Mouse (Mus musculus) lung, embryonic 16.5 days (tissue): ENCODE results near the gene Tpk1. TPM values are rescaled to one million over a fixed set of nuclear protein-coding genes. Genes with fewer than 3 reads are reported as not detected.

Source experiments
- ATAC-seq: fragments of 200-750 bp; cut with Nextera tagmentation; 2 replicates; pipeline ENCODE4 v1.8.0; 2017; ENCODE audit warnings: low read depth, mild to moderate bottlenecking, moderate library complexity
- H3K27ac ChIP-seq: fragments of 300-500 bp; sonication (generic); 2 replicates; pipeline ENCODE4 v1.5.1; 2014; ENCODE audit warnings: mild to moderate bottlenecking, control low read depth, low read length
- H3K27me3 ChIP-seq: fragments of 300-500 bp; sonication (generic); 2 replicates; pipeline ENCODE4 v1.6.1; 2014; ENCODE audit warnings: low read depth, low read length, mixed read lengths; ENCODE audit not compliant: control insufficient read depth, insufficient read depth
- H3K36me3 ChIP-seq: fragments of 300-500 bp; sonication (generic); 2 replicates; pipeline ENCODE4 v1.6.1; 2014; ENCODE audit warnings: low read length; ENCODE audit not compliant: control insufficient read depth, insufficient read depth
- H3K4me1 ChIP-seq: fragments of 300-500 bp; sonication (generic); replicated peaks from 2 replicates; pipeline ENCODE4 v1.6.1; 2014; ENCODE audit warnings: low read length, mixed read lengths; ENCODE audit not compliant: control insufficient read depth, insufficient read depth
- H3K4me2 ChIP-seq: fragments of 300-500 bp; sonication (generic); 2 replicates; pipeline ENCODE4 v1.6.1; 2014; ENCODE audit warnings: low read depth, low read length, control low read depth
- H3K4me3 ChIP-seq: fragments of 300-500 bp; sonication (generic); 2 replicates; pipeline ENCODE4 v1.5.1; 2014; ENCODE audit warnings: mild to moderate bottlenecking, low read length, control low read depth
- H3K9ac ChIP-seq: fragments of 300-500 bp; sonication (generic); 2 replicates; pipeline ENCODE4 v1.6.1; 2014; ENCODE audit warnings: low read length, control low read depth
- H3K9me3 ChIP-seq: fragments of 300-500 bp; sonication (generic); 2 replicates; pipeline ENCODE4 v1.6.1; 2016; ENCODE audit warnings: low read length; ENCODE audit not compliant: control insufficient read depth
- WGBS: fragments of 180-500 bp; shearing (Covaris S2); extraction: QIAGEN DNeasy Blood & Tissue Kit; methylation state at CpG from one replicate; pipeline ENCODE4 v1.1.7; 2014; 5-methylcytosine and 5-hydroxymethylcytosine counted together
- polyA plus RNA-seq: library from polyadenylated mRNA; unstranded; fragments of >200 nt; fragmentation: Nextera tagmentation; extraction: Ambion mirVana; gene quantifications from 2 replicates; pipeline ENCODE4 v1.2.1, GENCODE M21; 2015

Gene Tpk1
- polyA plus RNA-seq, 1 experiment from 2014 or later: 13.0 TPM

- ATAC-seq: peak; percentile 69
- H3K9me3 ChIP-seq: no peaks in the 10 kb centered on the region
- H3K27ac ChIP-seq: no peak overlapping the region
- H3K9ac ChIP-seq: no peak overlapping the region
- H3K27me3 ChIP-seq: no peaks in the 10 kb centered on the region
- no peak overlapping the region for H3K4me2 ChIP-seq
- H3K4me3 ChIP-seq: no peak overlapping the region
- H3K4me1 ChIP-seq: 0 out of 2 replicates have a peak, but pooled peaks cover 4% of the 10 kb centered on the region
- 56% methylated on average over 8 of the region's 8 CpGs for WGBS
- H3K36me3 ChIP-seq: no peaks in the 10 kb centered on the region
These were observed 353.0 kb downstream of the Tpk1 start for GRCm38 (mm10) chr6:43312961-43313656.

- Histone ChIP-seq H3K4me2 (no peak overlapping the region), H3K27me3 (no peaks in the 10 kb centered on the region), H3K9ac (no peak overlapping the region), H3K36me3 (no peaks in the 10 kb centered on the region), H3K9me3 (no peaks in the 10 kb centered on the region), H3K4me1 (0 out of 2 replicates have a peak, but pooled peaks cover 4% of the 10 kb centered on the region), H3K4me3 (no peak overlapping the region), H3K27ac (no peak overlapping the region)
- no peak for ATAC-seq
These were observed 353.5 kb downstream of the Tpk1 start for GRCm38 (mm10) chr6:43312546-43312945.

GRCm38 (mm10) chr6:43310071-43310470 lies 356.0 kb downstream of the Tpk1 start:
- Histone ChIP-seq H3K4me2 (no peak overlapping the region), H3K9ac (no peak overlapping the region), H3K4me1 (0 out of 2 replicates have a peak, but pooled peaks cover 4% of the 10 kb centered on the region), H3K27ac (no peak overlapping the region), H3K27me3 (no peaks in the 10 kb centered on the region), H3K36me3 (no peaks in the 10 kb centered on the region), H3K4me3 (no peak overlapping the region), H3K9me3 (no peaks in the 10 kb centered on the region)
- 17% methylated on average over 6 of the region's 6 CpGs for WGBS
- ATAC-seq: peak; percentile 59

- Histone ChIP-seq H3K4me1 (0 out of 2 replicates have a peak, but pooled peaks cover 4% of the 10 kb centered on the region), H3K27me3 (no peaks in the 10 kb centered on the region), H3K9me3 (no peaks in the 10 kb centered on the region), H3K4me2 (no peak within 1 kb of the TSS), H3K36me3 (no peaks in the 10 kb centered on the region), H3K4me3 (no peak within 1 kb of the TSS), H3K27ac (no peak within 1 kb of the TSS), H3K9ac (no peak within 1 kb of the TSS)
- ATAC-seq: peak; percentile 25
- WGBS: 58% methylated on average over 16 of the region's 16 CpGs
These were observed 356.6 kb downstream of the Tpk1 start, which contains the start of gene Nobox for GRCm38 (mm10) chr6:43309454-43309853. Gene Nobox (minus strand): TSS chr6:43309554.

- H3K27ac ChIP-seq: no peak overlapping the region
- no peak overlapping the region for H3K4me3 ChIP-seq
- WGBS: 32% methylated on average over 2 of the region's 2 CpGs
- no peaks in the 10 kb centered on the region for H3K9me3 ChIP-seq
- H3K36me3 ChIP-seq: no peaks in the 10 kb centered on the region
- H3K27me3 ChIP-seq: no peaks in the 10 kb centered on the region
- H3K4me1 ChIP-seq: peaks cover 15% of the 10 kb centered on the region
- no peak for ATAC-seq
- H3K9ac ChIP-seq: no peak overlapping the region
- no peak overlapping the region for H3K4me2 ChIP-seq
These were observed 368.6 kb downstream of the Tpk1 start for GRCm38 (mm10) chr6:43297508-43297850.

GRCm38 (mm10) chr6:43296798-43297507 lies 369.1 kb downstream of the Tpk1 start:
- no peak overlapping the region for H3K4me3 ChIP-seq
- 30% methylated on average over 7 of the region's 7 CpGs for WGBS
- peak; percentile 11; the same call in 1 of the 2 replicates for ATAC-seq

GRCm38 (mm10) chr6:43295908-43296307 lies 370.2 kb downstream of the Tpk1 start:
- Histone ChIP-seq H3K27ac (peak overlapping the region; percentile 90), H3K9ac (0 out of 2 replicates have a peak overlapping the region, but pooled peaks have one; percentile 13), H3K27me3 (no peaks in the 10 kb centered on the region), H3K9me3 (no peaks in the 10 kb centered on the region), H3K4me1 (peaks cover 17% of the 10 kb centered on the region), H3K36me3 (no peaks in the 10 kb centered on the region), H3K4me2 (0 out of 2 replicates have a peak overlapping the region, but pooled peaks have one; percentile 22), H3K4me3 (no peak overlapping the region)
- 18% methylated on average over 5 of the region's 5 CpGs for WGBS
- peak; percentile 90 for ATAC-seq

More at GRCm38 (mm10) chr6:43296798-43297507, 369.1 kb downstream of the Tpk1 start:
- no peaks in the 10 kb centered on the region for H3K9me3 ChIP-seq
- peak overlapping the region; percentile 90 for H3K27ac ChIP-seq
- no peak overlapping the region for H3K4me2 ChIP-seq
- peaks cover 17% of the 10 kb centered on the region for H3K4me1 ChIP-seq
- H3K9ac ChIP-seq: no peak overlapping the region
- H3K27me3 ChIP-seq: no peaks in the 10 kb centered on the region
- no peaks in the 10 kb centered on the region for H3K36me3 ChIP-seq
